In genomic region chr2:106655271-106655670, GRCm38 (mm10) we compare ENCODE assay signal across 20 mouse cellular contexts.
"Had no signal": no experiment of that assay in that cellular context is flagged by ENCODE, and none has a peak within 500 bp of the region (broad histone marks: within the 10 kb centered on the region; RNA-seq: fewer than 3 reads in every experiment).

No protein-coding gene starts in this region.

- H3K4me1 ChIP-seq: neural tube, embryonic 12.5 days; stomach, embryonic 15.5 days had no signal

- H3K9ac ChIP-seq: kidney, embryonic 15.5 days; limb, embryonic 13.5 days; liver, embryonic 13.5 days; neural tube, embryonic 12.5 days; neural tube, embryonic 15.5 days; stomach, embryonic 15.5 days had no signal

- H3K27me3 ChIP-seq: kidney, embryonic 15.5 days; limb, embryonic 13.5 days; liver, embryonic 13.5 days; neural tube, embryonic 12.5 days; neural tube, embryonic 15.5 days; stomach, embryonic 15.5 days had no signal

- H3K36me3 ChIP-seq: kidney, embryonic 15.5 days; limb, embryonic 13.5 days; liver, embryonic 13.5 days; neural tube, embryonic 12.5 days; neural tube, embryonic 15.5 days; stomach, embryonic 15.5 days had no signal

- H3K4me2 ChIP-seq: kidney, embryonic 15.5 days; limb, embryonic 13.5 days; liver, embryonic 13.5 days; midbrain, embryonic 11.5 days; neural tube, embryonic 12.5 days; neural tube, embryonic 15.5 days; stomach, embryonic 15.5 days had no signal

- H3K27ac ChIP-seq: kidney, embryonic 15.5 days; layer of hippocampus, adult 2 months; limb, embryonic 13.5 days; liver, embryonic 13.5 days; neural tube, embryonic 12.5 days; neural tube, embryonic 15.5 days; stomach, embryonic 15.5 days had no signal

- DNase-seq: kidney, adult 11 months; kidney, adult 8-10 months; kidney, postnatal 14 days; layer of hippocampus, adult 9-11 months; liver, embryonic 13.5 days; lung, adult 2 months; lung, postnatal 14 days; lung, postnatal 4 days; midbrain, embryonic 14.5 days; right cerebral cortex, adult 18-20 months; right cerebral cortex, postnatal 25 days; spleen, adult 18-20 months; thymus, postnatal 25 days had no signal

- H3K9me3 ChIP-seq: kidney, embryonic 15.5 days; limb, embryonic 13.5 days; liver, embryonic 13.5 days; neural tube, embryonic 12.5 days; neural tube, embryonic 15.5 days; stomach, embryonic 15.5 days had no signal

- H3K4me3 ChIP-seq: kidney, embryonic 15.5 days; layer of hippocampus, adult 2 months; limb, embryonic 13.5 days; liver, embryonic 13.5 days; neural tube, embryonic 12.5 days; neural tube, embryonic 15.5 days; stomach, embryonic 15.5 days had no signal
